Mouse (Mus musculus): ENCODE data around the gene Afap1l2.

DNA sequence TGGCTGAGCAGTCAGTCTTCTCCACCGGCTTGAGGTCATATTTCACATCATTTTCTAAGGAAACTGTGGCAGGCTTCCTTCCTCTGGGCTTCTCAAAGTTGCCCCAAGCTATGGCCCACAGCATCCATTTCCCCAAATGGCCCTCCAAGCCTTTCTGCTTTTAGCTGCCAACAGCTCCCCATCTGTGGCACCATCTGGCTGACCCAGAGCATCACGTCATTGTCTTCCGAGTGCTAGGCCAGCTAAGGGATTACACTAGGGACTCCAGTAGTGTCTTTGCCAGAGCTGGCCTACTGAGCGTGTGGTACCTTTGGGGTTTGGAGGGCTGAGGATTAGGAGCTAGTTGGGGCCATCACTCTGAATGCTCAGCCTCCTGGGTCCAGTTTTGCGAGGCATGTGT, 115.4 kb downstream of the Afap1l2 start:
- TF ChIP-seq EP300 (IDR thresholded peaks at IDR 0.05; ENCODE audit: low read depth): no peak
- TF ChIP-seq CTCF (IDR thresholded peaks at IDR 0.05; ENCODE audit: low read depth): no peak
